Mouse (Mus musculus) myocyte (in vitro differentiated cells): ENCODE measurements at regions not wholly inside any gene's neighbourhood (a gene's known extent, or its start where the extent isn't known, plus 50 kb on each side); places are given as distances from the start of the nearest gene placed in this dataset.

Experiments
- H3K27me3 ChIP-seq: one replicate; pipeline ENCODE4 v1.6.1; 2011; ENCODE audit not compliant: control insufficient read depth, insufficient read depth, insufficient read length
- H3K36me3 ChIP-seq: one replicate; pipeline ENCODE4 v1.6.1; 2011; ENCODE audit not compliant: control insufficient read depth, insufficient read depth
- H3K4me2 ChIP-seq: one replicate; pipeline ENCODE4 v1.6.1; 2011; ENCODE audit warnings: low read depth, control low read depth
- H3K4me3 ChIP-seq: one replicate; pipeline ENCODE4 v1.5.1; 2011; ENCODE audit warnings: mild to moderate bottlenecking, control low read depth, moderate library complexity
- H3K79me2 ChIP-seq: one replicate; pipeline ENCODE4 v1.6.1; 2011; ENCODE audit not compliant: control insufficient read depth, insufficient read depth
- H3ac ChIP-seq: one replicate; pipeline ENCODE4 v1.6.1; 2011; ENCODE audit not compliant: control insufficient read depth, insufficient read length
- CEBPB ChIP-seq: IDR thresholded peaks from 2 replicates; pipeline ENCODE4 v1.6.1; 2011; ENCODE audit warnings: mild to moderate bottlenecking, moderate library complexity; ENCODE audit not compliant: poor library complexity, insufficient read depth, severe bottlenecking
- E2F4 ChIP-seq: IDR thresholded peaks from one replicate; pipeline ENCODE4 v1.6.1; 2011; ENCODE audit warnings: mild to moderate bottlenecking, control low read depth, moderate library complexity; ENCODE audit not compliant: insufficient read depth
- MAX ChIP-seq: IDR thresholded peaks from one replicate; pipeline ENCODE4 v1.6.1; 2011; ENCODE audit warnings: low read depth, mild to moderate bottlenecking, control low read depth
- MYOD1 ChIP-seq, 3 experiments: IDR thresholded peaks; one replicate each; pipeline ENCODE4 v1.6.1; 2011; ENCODE audit warnings: control low read depth in 2 of 3, low read depth in 2 of 3, mild to moderate bottlenecking in 2 of 3, moderate library complexity in 1 of 3; ENCODE audit not compliant: insufficient read length in 2 of 3, control insufficient read depth in 1 of 3
- MYOG ChIP-seq, 3 experiments: IDR thresholded peaks; one replicate each; pipeline ENCODE4 v1.6.1; 2011; ENCODE audit warnings: control low read depth in 2 of 3, low read depth in 2 of 3, mild to moderate bottlenecking in 2 of 3; ENCODE audit not compliant: insufficient read length in 2 of 3, control insufficient read depth in 1 of 3, insufficient read depth in 1 of 3
- POLR2A ChIP-seq: IDR thresholded peaks from one replicate; pipeline ENCODE4 v1.6.1; 2011; ENCODE audit warnings: low read depth, mild to moderate bottlenecking, control low read depth, moderate library complexity; ENCODE audit not compliant: insufficient read length
- POLR2AphosphoS2 ChIP-seq: IDR thresholded peaks from one replicate; pipeline ENCODE4 v1.6.1; 2011; ENCODE audit warnings: low read depth, control low read depth; ENCODE audit not compliant: insufficient read length
- REST ChIP-seq: IDR thresholded peaks from one replicate; pipeline ENCODE4 v1.6.1; 2011; ENCODE audit warnings: mild to moderate bottlenecking, control low read depth, moderate library complexity; ENCODE audit not compliant: insufficient read depth, insufficient read length
- SRF ChIP-seq: IDR thresholded peaks from one replicate; pipeline ENCODE4 v1.6.1; 2011; ENCODE audit warnings: low read depth; ENCODE audit not compliant: control insufficient read depth, insufficient read length
- TCF12 ChIP-seq: IDR thresholded peaks from one replicate; pipeline ENCODE4 v1.6.1; 2011; ENCODE audit warnings: mild to moderate bottlenecking, control low read depth; ENCODE audit not compliant: poor library complexity, insufficient read depth, severe bottlenecking
- TCF3 ChIP-seq: IDR thresholded peaks from one replicate; pipeline ENCODE4 v1.6.1; 2011; ENCODE audit warnings: low read depth, control low read depth; ENCODE audit not compliant: insufficient read length
- USF1 ChIP-seq: IDR thresholded peaks from one replicate; pipeline ENCODE4 v1.6.1; 2011; ENCODE audit warnings: low read depth, mild to moderate bottlenecking, control low read depth, moderate library complexity

DNA sequence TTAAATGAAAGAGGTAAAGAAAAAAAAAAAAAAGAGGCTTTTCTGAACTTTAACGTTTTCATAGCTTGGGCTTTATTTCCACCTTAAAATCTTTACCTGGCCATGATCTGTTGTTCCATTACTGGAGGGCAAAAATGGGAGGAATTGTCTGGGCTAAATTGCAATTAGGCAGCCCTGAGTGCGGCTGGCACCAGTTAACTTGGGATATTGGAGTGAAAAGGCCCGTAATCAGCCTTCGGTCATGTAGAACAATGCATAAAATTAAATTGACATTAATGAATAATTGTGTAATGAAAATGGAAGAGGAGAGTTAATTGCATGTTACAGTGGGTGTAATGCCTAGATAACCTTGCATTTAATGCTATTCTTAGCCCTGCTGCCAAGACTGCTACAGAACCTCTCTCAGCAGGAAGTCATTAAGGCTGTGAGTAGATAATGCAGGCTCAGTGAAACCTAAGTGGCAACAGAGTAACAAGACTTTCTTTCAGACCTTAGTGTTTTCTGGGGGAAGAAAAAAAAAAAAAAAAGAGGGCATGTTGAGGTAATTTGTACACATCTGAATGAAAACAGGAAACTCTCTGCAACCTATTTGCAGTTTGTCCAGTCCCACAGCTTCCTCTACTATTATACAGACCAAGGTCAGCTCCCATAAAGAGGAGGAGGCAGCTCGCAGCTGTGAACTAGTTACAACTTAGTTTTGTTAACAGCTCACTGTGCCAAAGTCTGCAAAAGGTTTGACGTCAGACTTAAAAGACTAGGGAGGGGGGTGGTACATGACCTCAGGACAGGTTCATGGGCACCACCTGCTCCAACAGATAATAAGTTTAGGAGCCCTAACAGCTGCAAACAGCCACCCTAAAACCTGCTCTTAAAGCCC, 290.4 kb downstream of the Lmo4 start:
- H3K4me2 ChIP-seq, result no peak overlapping the region
- TF ChIP-seq MYOD1 (IDR thresholded peaks at IDR 0.05; ENCODE audit: control insufficient read depth in 1 of 3, insufficient read length in 2 of 3, low read depth in 2 of 3), result peak in 2 of 3 experiments; percentile 38 to 58
- no peak for TF ChIP-seq MYOG (IDR thresholded peaks at IDR 0.05; ENCODE audit: control insufficient read depth in 1 of 3, insufficient read depth in 1 of 3, insufficient read length in 2 of 3, low read depth in 2 of 3)
- no peak for TF ChIP-seq REST

DNA sequence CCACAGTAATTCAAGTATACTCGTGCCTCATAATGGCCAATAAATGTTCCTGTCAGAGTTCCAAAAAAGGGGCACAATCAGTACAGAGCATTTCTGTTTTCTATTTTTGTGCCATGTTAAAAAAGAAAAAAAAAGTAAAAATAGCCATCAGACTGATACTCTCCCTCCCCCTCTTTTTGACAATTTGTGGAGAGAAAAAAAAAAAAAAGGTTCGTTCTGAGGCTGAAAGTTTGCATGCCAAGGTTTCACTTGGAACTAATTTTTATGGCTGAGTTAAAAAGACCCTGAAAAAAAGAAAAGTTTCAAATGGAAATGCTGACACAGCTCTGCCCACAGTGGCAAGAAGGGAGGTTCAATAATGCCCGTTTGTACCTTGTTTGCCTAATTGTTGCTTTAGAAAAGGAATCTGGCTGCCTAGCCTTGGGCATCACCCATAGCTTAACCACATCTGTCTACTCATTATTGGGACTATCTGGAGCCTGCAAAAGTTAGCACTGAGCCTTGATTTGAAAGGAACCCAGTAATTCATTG, 291.9 kb downstream of the Lmo4 start:
- Histone ChIP-seq H3K27me3 (no peaks in the 10 kb centered on the region), H3ac (no peak overlapping the region), H3K79me2 (no peaks in the 10 kb centered on the region), H3K4me2 (peak overlapping the region; percentile 65), H3K36me3 (no peaks in the 10 kb centered on the region), H3K4me3 (no peak overlapping the region)
- TF ChIP-seq E2F4 (no peak), TCF12 (no peak), USF1 (no peak), TCF3 (no peak), POLR2AphosphoS2 (no peak), REST (no peak), MYOD1 (IDR thresholded peaks at IDR 0.05; ENCODE audit: control insufficient read depth in 1 of 3, insufficient read length in 2 of 3, low read depth in 2 of 3) (no peak), MAX (no peak), CEBPB (no peak), POLR2A (no peak), MYOG (IDR thresholded peaks at IDR 0.05; ENCODE audit: control insufficient read depth in 1 of 3, insufficient read depth in 1 of 3, insufficient read length in 2 of 3, low read depth in 2 of 3) (no peak), SRF (no peak)

More for the DNA sequence above, 290.4 kb downstream of the Lmo4 start:
- H3ac ChIP-seq, result no peak overlapping the region
- H3K79me2 ChIP-seq, result no peaks in the 10 kb centered on the region
- no peak overlapping the region for H3K4me3 ChIP-seq
- no peaks in the 10 kb centered on the region for H3K27me3 ChIP-seq
- no peaks in the 10 kb centered on the region for H3K36me3 ChIP-seq

DNA sequence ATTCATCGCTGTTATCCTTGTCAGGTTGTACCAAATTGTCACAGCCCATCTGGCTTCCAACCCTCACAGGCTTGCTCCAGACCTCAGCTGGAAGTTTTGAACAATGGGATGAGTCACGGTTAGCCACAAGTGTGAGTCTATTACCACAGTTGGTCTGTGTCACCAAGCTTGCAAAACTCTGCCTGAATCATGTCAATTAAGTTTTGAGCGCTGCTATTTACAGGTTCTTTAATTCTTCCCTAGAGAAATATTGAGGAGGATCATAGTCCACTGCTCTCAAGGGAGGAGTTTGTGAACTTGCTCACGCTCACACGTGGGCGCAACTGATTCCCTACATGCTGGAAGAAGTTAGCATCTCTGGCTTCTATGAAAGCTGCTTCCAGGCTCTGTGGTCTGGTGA, 292.6 kb downstream of the Lmo4 start:
- peak overlapping the region; percentile 65 for H3K4me2 ChIP-seq
- TF ChIP-seq REST, result no peak
- TF ChIP-seq CEBPB, result peak; percentile 96
- peak; percentile 23 for TF ChIP-seq TCF12
- TF ChIP-seq POLR2A, result no peak
- peak in 2 of 3 experiments; percentile 29 to 64 for TF ChIP-seq MYOD1 (IDR thresholded peaks at IDR 0.05; ENCODE audit: control insufficient read depth in 1 of 3, insufficient read length in 2 of 3, low read depth in 2 of 3)
- no peak overlapping the region for H3K4me3 ChIP-seq
- no peaks in the 10 kb centered on the region for H3K27me3 ChIP-seq
- H3K79me2 ChIP-seq, result no peaks in the 10 kb centered on the region
- H3ac ChIP-seq, result no peak overlapping the region
- H3K36me3 ChIP-seq, result no peaks in the 10 kb centered on the region

DNA sequence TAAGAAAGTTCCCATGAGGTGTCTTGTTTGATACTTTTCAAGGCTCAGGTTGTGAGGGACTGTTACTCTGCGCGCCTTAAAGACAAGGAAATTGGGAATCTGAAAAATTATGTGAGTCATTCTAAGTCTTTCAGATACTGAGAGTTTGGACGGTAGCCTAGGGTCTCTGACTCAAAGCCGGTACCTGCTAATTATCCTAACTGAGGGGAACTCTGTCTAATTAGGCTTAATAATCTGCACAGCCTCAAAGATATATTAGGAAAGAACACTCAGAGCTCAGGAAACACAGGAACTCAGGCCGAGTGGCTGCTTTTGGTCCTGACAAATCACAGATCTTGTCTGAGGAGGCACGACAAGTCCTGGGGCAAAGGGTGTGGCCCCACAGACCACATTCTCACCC, 295.7 kb downstream of the Lmo4 start:
- Histone ChIP-seq H3K4me3 (no peak overlapping the region), H3K36me3 (no peaks in the 10 kb centered on the region), H3ac (no peak overlapping the region), H3K27me3 (no peaks in the 10 kb centered on the region), H3K4me2 (no peak overlapping the region), H3K79me2 (no peaks in the 10 kb centered on the region)
- TF ChIP-seq TCF12, result no peak
- TF ChIP-seq TCF3, result no peak
- no peak for TF ChIP-seq MAX

DNA sequence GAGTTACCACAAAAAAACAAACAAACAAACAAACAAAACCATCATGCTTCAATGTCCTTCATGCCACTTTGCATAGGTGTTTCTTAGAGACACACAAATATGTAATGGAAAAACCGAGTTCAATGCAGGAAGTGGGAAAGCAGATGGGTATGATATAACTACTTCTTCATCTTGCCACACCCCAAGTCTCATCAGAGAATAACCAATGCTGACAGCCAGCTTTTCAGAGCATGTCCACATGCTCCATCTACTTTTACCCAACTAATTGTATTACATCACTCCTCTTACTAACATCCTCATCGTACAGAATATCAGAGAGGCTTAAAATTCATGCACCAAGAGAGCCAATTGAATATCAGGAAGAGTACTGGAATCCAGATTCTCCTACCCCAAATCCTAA, 301.6 kb downstream of the Lmo4 start:
- Histone ChIP-seq H3K27me3 (no peaks in the 10 kb centered on the region), H3ac (no peak overlapping the region), H3K79me2 (no peaks in the 10 kb centered on the region), H3K4me3 (no peak overlapping the region), H3K4me2 (no peak overlapping the region), H3K36me3 (no peaks in the 10 kb centered on the region)
- no peak for TF ChIP-seq MYOG (IDR thresholded peaks at IDR 0.05; ENCODE audit: control insufficient read depth in 1 of 3, insufficient read depth in 1 of 3, insufficient read length in 2 of 3, low read depth in 2 of 3)
- TF ChIP-seq POLR2AphosphoS2, result no peak
- TF ChIP-seq E2F4, result no peak
- TF ChIP-seq CEBPB, result no peak
- no peak for TF ChIP-seq POLR2A
- TF ChIP-seq SRF, result no peak
- TF ChIP-seq REST, result no peak
- no peak for TF ChIP-seq TCF12
- TF ChIP-seq USF1, result no peak
- TF ChIP-seq MAX, result no peak
- TF ChIP-seq TCF3, result no peak
- TF ChIP-seq MYOD1 (IDR thresholded peaks at IDR 0.05; ENCODE audit: control insufficient read depth in 1 of 3, insufficient read length in 2 of 3, low read depth in 2 of 3), result no peak
